Mouse (Mus musculus): ENCODE measurements around the gene Dap3. TPM values are rescaled to one million over a fixed set of nuclear protein-coding genes. Genes with fewer than 3 reads are reported as not detected.
A peak's percentile ranks its signal among the peaks of the same experiment; 100 is the strongest.

Dap3 gene
- polyA plus RNA-seq, 1 experiment: 175 TPM

- H3K4me3 ChIP-seq (replicated peaks; ENCODE audit: control insufficient read depth, low read depth, low read length): no peak overlapping the region
Measured at GRCm38 (mm10) chr3:88923989-88924591, 26.9 kb downstream of the Dap3 start.

DNA sequence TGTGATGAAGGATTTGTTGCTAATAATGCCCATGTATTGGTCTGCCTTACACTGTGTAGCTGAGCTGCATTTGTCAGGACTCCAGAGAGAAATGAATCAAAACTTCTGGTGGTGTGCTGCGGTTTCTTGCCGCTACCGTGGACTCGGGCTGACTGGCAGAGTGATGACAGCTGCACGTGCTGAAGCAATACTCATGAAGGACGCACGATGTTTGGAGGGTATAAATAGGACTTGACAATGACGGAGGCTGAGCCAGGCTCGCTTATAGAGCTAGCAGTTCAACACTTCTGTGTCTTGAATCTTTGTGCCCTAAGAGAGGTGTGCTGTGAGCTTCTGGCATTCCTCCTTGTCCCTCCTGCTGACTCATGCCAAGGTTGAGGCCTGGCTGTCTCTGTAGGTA is 29.6 kb downstream of the Dap3 start:
- Histone ChIP-seq H3K4me1 (ENCODE audit: control insufficient read depth, insufficient read depth, low read length) (no peaks in the 10 kb centered on the region), H3K27ac (ENCODE audit: control insufficient read depth, insufficient read depth, low read depth, low read length, poor library complexity) (no peak overlapping the region), H3K4me3 (replicated peaks; ENCODE audit: control insufficient read depth, low read depth, low read length) (no peak overlapping the region)
- TF ChIP-seq CTCF (IDR thresholded peaks at IDR 0.05; ENCODE audit: control insufficient read depth, insufficient read depth, low read length) (no peak), POLR2A (IDR thresholded peaks at IDR 0.05; ENCODE audit: borderline replicate concordance, control insufficient read depth, low read depth, low read length) (no peak)
- WGBS: 96% methylated on average over 9 of the region's 9 CpGs

More at GRCm38 (mm10) chr3:88923989-88924591, 26.9 kb downstream of the Dap3 start:
- TF ChIP-seq POLR2A (IDR thresholded peaks at IDR 0.05; ENCODE audit: borderline replicate concordance, control insufficient read depth, low read depth, low read length) (no peak), CTCF (IDR thresholded peaks at IDR 0.05; ENCODE audit: control insufficient read depth, insufficient read depth, low read length) (no peak)
- 59% methylated on average over 8 of the region's 8 CpGs for WGBS
- Histone ChIP-seq H3K4me1 (ENCODE audit: control insufficient read depth, insufficient read depth, low read length) (no peaks in the 10 kb centered on the region), H3K27ac (ENCODE audit: control insufficient read depth, insufficient read depth, low read depth, low read length, poor library complexity) (no peak overlapping the region)

DNA sequence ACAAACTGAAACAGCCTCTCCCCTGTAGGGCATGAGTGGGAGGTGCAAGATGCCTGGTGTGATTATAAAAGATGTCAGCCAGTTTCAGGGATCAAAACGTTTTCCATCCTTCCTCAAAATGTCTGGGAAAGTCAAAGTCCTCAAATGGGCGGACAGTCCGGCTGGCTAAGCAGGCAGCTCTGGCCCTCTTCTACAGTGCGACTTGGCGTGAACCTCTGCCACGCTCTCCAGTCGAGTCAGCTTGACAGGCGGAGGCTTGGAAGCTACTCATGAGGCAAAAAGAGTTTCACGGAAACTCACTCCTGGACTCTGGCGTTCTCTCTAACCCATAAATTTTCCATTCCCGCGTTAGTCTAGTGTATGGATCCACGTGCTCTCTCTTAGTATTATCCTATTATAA is 32.0 kb downstream of the Dap3 start:
- no peak overlapping the region for H3K4me3 ChIP-seq (replicated peaks; ENCODE audit: control insufficient read depth, low read depth, low read length)
- H3K4me1 ChIP-seq (ENCODE audit: control insufficient read depth, insufficient read depth, low read length): no peaks in the 10 kb centered on the region; the same call in 1 of the 2 replicates
- TF ChIP-seq CTCF (IDR thresholded peaks at IDR 0.05; ENCODE audit: control insufficient read depth, insufficient read depth, low read length) (no peak), POLR2A (IDR thresholded peaks at IDR 0.05; ENCODE audit: borderline replicate concordance, control insufficient read depth, low read depth, low read length) (no peak)
- no peak overlapping the region for H3K27ac ChIP-seq (ENCODE audit: control insufficient read depth, insufficient read depth, low read depth, low read length, poor library complexity)
- 86% methylated on average over 13 of the region's 13 CpGs for WGBS

DNA sequence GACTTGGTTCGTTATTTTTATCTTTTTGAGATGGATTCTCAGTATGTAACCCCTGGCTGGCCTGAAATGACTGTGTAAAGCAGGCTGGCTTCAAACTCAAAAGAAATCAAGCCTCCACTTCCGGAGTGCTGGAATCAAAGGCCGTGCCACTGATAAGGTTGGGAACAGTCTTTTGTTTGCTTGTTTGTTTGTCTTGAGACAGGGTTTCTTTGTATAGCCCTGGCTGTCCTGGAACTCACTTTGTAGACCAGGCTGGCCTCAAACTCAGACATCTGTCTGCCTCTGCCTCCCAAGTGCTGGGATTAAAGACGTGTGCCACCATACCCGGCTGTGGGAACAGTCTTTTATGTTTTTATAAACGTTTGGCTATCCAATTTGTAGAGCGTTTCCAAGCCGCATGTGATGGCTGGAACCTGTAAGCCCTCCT is 36.6 kb downstream of the Dap3 start:
- Histone ChIP-seq H3K27ac (ENCODE audit: control insufficient read depth, insufficient read depth, low read depth, low read length, poor library complexity) (peak overlapping the region; percentile 70; the same call in 1 of the 2 replicates), H3K4me1 (ENCODE audit: control insufficient read depth, insufficient read depth, low read length) (peaks cover 2% of the 10 kb centered on the region; the same call in 1 of the 2 replicates)
- 25% methylated on average over 8 of the region's 8 CpGs for WGBS

DNA sequence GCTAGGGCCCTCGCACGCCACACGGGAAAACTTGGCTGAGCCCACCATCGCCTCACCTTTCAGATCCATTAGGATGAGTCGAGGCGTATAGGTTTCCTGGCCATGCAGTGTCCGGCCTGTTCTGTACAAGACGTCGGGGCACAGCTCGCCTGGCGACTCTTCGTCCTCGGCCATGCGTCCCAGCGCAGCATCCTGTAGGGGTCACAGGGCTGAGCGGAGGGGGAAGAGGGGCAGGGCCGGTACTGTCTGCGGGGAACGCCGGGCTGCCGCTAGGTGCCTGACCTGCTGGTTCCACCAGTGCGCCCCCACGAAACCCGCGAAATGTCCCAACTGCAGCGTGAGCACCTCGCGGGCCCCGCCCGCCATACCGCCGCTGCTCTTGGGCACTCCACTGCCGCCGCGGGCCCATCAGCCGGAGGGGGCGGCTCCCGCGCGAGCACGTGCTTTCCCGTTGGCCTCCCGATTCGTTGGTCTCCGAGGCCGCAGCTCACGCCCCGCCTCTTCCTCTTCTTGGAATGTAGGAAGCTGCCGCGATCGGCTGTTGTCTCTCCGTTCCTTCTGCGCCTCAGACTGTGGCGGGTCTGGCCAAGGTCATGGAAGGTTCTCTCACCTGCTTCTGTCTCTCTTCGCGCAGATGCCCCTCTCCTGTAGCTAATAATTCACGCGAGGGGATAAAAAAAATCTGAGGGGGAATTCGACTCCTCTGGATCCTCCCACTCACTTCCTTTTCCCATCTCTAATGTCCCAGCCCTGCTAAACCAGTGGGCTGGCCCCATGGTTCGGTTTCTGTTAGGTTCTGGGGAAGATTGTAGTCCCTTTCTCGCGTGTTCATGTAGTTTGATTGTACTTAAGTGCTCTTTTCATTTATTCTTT is 37.2 kb downstream of the Dap3 start, which contains the start of gene Msto1:
Gene Msto1 (minus strand): TSS at position 489 of the 873 bp plus-strand sequence.
- WGBS: under 1% methylated on average over 62 of the region's 62 CpGs
- Histone ChIP-seq H3K4me3 (replicated peaks; ENCODE audit: control insufficient read depth, low read depth, low read length) (peak within 1 kb of the TSS; percentile 84), H3K27ac (ENCODE audit: control insufficient read depth, insufficient read depth, low read depth, low read length, poor library complexity) (peak within 1 kb of the TSS; percentile 70), H3K4me1 (ENCODE audit: control insufficient read depth, insufficient read depth, low read length) (peaks cover 2% of the 10 kb centered on the region; the same call in 1 of the 2 replicates)
- no peak for TF ChIP-seq CTCF (IDR thresholded peaks at IDR 0.05; ENCODE audit: control insufficient read depth, insufficient read depth, low read length)
- TF ChIP-seq POLR2A (IDR thresholded peaks at IDR 0.05; ENCODE audit: borderline replicate concordance, control insufficient read depth, low read depth, low read length): peak; percentile 93

More for the DNA sequence above, 36.6 kb downstream of the Dap3 start:
- TF ChIP-seq POLR2A (IDR thresholded peaks at IDR 0.05; ENCODE audit: borderline replicate concordance, control insufficient read depth, low read depth, low read length) (no peak), CTCF (IDR thresholded peaks at IDR 0.05; ENCODE audit: control insufficient read depth, insufficient read depth, low read length) (no peak)
- peak overlapping the region; percentile 84 for H3K4me3 ChIP-seq (replicated peaks; ENCODE audit: control insufficient read depth, low read depth, low read length)

- TF ChIP-seq POLR2A (IDR thresholded peaks at IDR 0.05; ENCODE audit: borderline replicate concordance, control insufficient read depth, low read depth, low read length): no peak
- no peak for TF ChIP-seq CTCF (IDR thresholded peaks at IDR 0.05; ENCODE audit: control insufficient read depth, insufficient read depth, low read length)
- H3K27ac ChIP-seq (ENCODE audit: control insufficient read depth, insufficient read depth, low read depth, low read length, poor library complexity): no peak overlapping the region
- WGBS: 90% methylated on average over 7 of the region's 7 CpGs
- H3K4me1 ChIP-seq (ENCODE audit: control insufficient read depth, insufficient read depth, low read length): peaks cover 2% of the 10 kb centered on the region; the same call in 1 of the 2 replicates
- H3K4me3 ChIP-seq (replicated peaks; ENCODE audit: control insufficient read depth, low read depth, low read length): no peak overlapping the region
Measured at GRCm38 (mm10) chr3:88912585-88912984, 38.4 kb downstream of the Dap3 start.

- TF ChIP-seq CTCF (IDR thresholded peaks at IDR 0.05; ENCODE audit: control insufficient read depth, insufficient read depth, low read length) (no peak), POLR2A (IDR thresholded peaks at IDR 0.05; ENCODE audit: borderline replicate concordance, control insufficient read depth, low read depth, low read length) (no peak)
- no peak overlapping the region for H3K4me3 ChIP-seq (replicated peaks; ENCODE audit: control insufficient read depth, low read depth, low read length)
- H3K27ac ChIP-seq (ENCODE audit: control insufficient read depth, insufficient read depth, low read depth, low read length, poor library complexity): no peak overlapping the region
- H3K4me1 ChIP-seq (ENCODE audit: control insufficient read depth, insufficient read depth, low read length): no peaks in the 10 kb centered on the region
- 89% methylated on average over 6 of the region's 6 CpGs for WGBS
Measured at GRCm38 (mm10) chr3:88906393-88907159, 44.4 kb downstream of the Dap3 start.
